Mouse (Mus musculus): ENCODE measurements around the gene Abcd1.

DNA sequence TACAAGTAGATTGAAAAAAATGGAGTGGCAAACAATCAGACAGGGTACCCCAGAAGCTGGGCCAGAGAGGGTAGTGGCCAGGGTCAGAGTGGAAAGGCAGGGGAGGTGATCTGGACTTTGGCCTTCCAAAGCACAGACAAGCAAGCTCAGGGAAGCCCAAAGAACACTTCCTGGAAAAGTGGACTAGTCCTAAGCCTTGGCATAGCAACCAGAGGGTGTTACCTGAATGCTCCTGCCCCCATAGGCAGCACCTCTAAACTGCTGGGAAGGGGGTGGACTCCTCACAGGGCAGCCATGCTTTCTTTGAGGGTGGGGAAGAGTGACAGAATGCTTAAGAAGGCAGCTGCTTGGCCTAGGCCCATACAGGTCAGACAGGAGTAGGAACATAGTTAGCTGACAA is 31.4 kb upstream of the Abcd1 start:
- TF ChIP-seq GATA1 (IDR thresholded peaks at IDR 0.05; ENCODE audit: borderline replicate concordance, low read length): no peak
- TF ChIP-seq FLI1 (IDR thresholded peaks at IDR 0.05; ENCODE audit: low read length): no peak
